Comparison of ENCODE assay signal across 22 mouse cellular contexts in the genomic region with DNA sequence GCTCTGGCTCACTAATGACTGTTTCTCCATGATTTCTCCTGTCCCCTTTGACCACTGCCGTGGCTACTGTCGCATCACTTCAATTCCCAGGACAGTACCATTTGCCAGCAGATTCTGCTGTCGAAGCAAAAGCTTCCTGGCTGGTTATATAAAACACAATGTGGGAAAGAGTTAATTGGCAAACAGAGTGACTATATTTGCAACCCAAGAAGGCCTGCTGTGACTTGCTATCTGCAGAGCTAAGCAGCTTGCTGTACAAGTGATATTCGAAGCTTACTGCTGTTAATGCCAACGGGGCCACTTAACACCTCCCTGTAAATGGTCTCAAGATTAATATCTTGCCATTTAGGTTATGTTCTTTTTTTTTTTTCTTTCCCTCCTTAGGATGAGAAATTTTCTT.
DNase-seq lines count a peak whose midpoint lies in the region; ATAC-seq and TF ChIP-seq lines count a peak whose summit lies in the region.
"Had no signal": no experiment of that assay in that cellular context is flagged by ENCODE, and none has a peak within 500 bp of the region (broad histone marks: within the 10 kb centered on the region; RNA-seq: fewer than 3 reads in every experiment).

No protein-coding gene starts in this region.

- in situ Hi-C loops in Patski (cut with MboI; ENCODE audit: low pct_unique_long_range_greater_than_20kb) = no loop called here

- intact Hi-C loops in gastrocnemius, postnatal 14 days (cut with DNase I; ENCODE audit: low total_unique reads) = no loop called here

- H3K4me3 ChIP-seq in limb, embryonic 14.5 days (replicated peaks; ENCODE audit: low read length) = no peak overlapping the region
- no peak overlapping the region for H3K4me3 ChIP-seq in limb, embryonic 10.5 days
- no peak overlapping the region for H3K4me3 ChIP-seq in embryonic fibroblast, embryonic 13.5 days (ENCODE audit: insufficient read depth, low read length)
- H3K4me3 ChIP-seq: embryonic facial prominence, embryonic 12.5 days; layer of hippocampus, adult 2 months; left cerebral cortex, adult 2 months; limb, embryonic 13.5 days; midbrain, embryonic 12.5 days; myocyte had no signal

- H3K9ac ChIP-seq in limb, embryonic 14.5 days (ENCODE audit: low read depth, low read length, severe bottlenecking) = no peak overlapping the region
- H3K9ac ChIP-seq: embryonic facial prominence, embryonic 12.5 days; limb, embryonic 13.5 days; midbrain, embryonic 12.5 days had no signal

- H3K36me3 ChIP-seq in limb, embryonic 14.5 days (ENCODE audit: control insufficient read depth, insufficient read depth, low read length) = no peaks in the 10 kb centered on the region
- H3K36me3 ChIP-seq in limb, embryonic 10.5 days = no peaks in the 10 kb centered on the region
- H3K36me3 ChIP-seq: embryonic facial prominence, embryonic 12.5 days; limb, embryonic 13.5 days; midbrain, embryonic 12.5 days had no signal

- POLR2A ChIA-PET in Patski (lab: Charles Lee) = interaction anchor here (0.7 kb wide), 1 partner anchor 439 kb away, joined by 3 read pairs; no protein-coding TSS in a partner anchor

- TF ChIP-seq CTCF in Patski (IDR thresholded peaks at IDR 0.05) = no peak
- no peak for TF ChIP-seq CTCF in embryonic fibroblast, embryonic 13.5 days (IDR thresholded peaks at IDR 0.05; ENCODE audit: borderline replicate concordance, insufficient read depth, low read length)

- no peak for TF ChIP-seq POLR2A in limb, embryonic 14.5 days (IDR thresholded peaks at IDR 0.05; ENCODE audit: borderline replicate concordance, extremely low read depth, insufficient read depth, insufficient read length)
- TF ChIP-seq POLR2A in embryonic fibroblast, embryonic 13.5 days (IDR thresholded peaks at IDR 0.05; ENCODE audit: low read depth, low read length) = no peak

- CTCF ChIA-PET in Patski (lab: Charles Lee) = no interaction called here

- WGBS in limb, embryonic 14.5 days = 37% methylated on average over 5 of the region's 5 CpGs
- 56% methylated on average over 5 of the region's 5 CpGs for WGBS in limb, embryonic 10.5 days

- peak; percentile 4 for DNase-seq in gastrocnemius, postnatal 14 days
- no peak for DNase-seq in gastrocnemius, adult 8-10 months (ENCODE audit: low spot score in 2 of 2)
- peak; percentile 22 for DNase-seq in limb, embryonic 14.5 days (ENCODE audit: low spot score)
- no peak for DNase-seq in limb, embryonic 10.5 days (ENCODE audit: low spot score)
- DNase-seq in Patski (ENCODE audit: low read depth, low spot score) = no peak
- DNase-seq in urinary bladder, postnatal 14 days (ENCODE audit: low spot score) = no peak
- DNase-seq: cerebellum, adult 18-20 months; gastrocnemius, postnatal 36 days; heart, postnatal 10 days; lung, postnatal 4 days; right cerebral cortex, adult 18-20 months; spleen, adult 18-20 months; thymus, adult 18-20 months had no signal

- H3K27ac ChIP-seq in limb, embryonic 14.5 days (replicated peaks; ENCODE audit: low read depth, low read length) = no peak overlapping the region
- H3K27ac ChIP-seq in limb, embryonic 10.5 days = no peak overlapping the region
- peak overlapping the region; percentile 4; the same call in 1 of the 2 replicates for H3K27ac ChIP-seq in embryonic fibroblast, embryonic 13.5 days (ENCODE audit: insufficient read depth, low read length)
- H3K27ac ChIP-seq: embryonic facial prominence, embryonic 12.5 days; kidney, postnatal 0 days; layer of hippocampus, adult 2 months; left cerebral cortex, adult 2 months; limb, embryonic 13.5 days; midbrain, embryonic 12.5 days had no signal

- no peak for ATAC-seq in limb, embryonic 14.5 days (ENCODE audit: low FRiP score, low read depth)
- ATAC-seq in Patski = peak; percentile 60
- ATAC-seq: inflammation-experienced regulatory T-cells, adult 6 months had no signal

- no peaks in the 10 kb centered on the region for H3K27me3 ChIP-seq in limb, embryonic 14.5 days (ENCODE audit: control insufficient read depth, insufficient read depth, low read length)
- H3K27me3 ChIP-seq in limb, embryonic 10.5 days (ENCODE audit: low read depth, poor library complexity, severe bottlenecking) = no peaks in the 10 kb centered on the region
- no peaks in the 10 kb centered on the region for H3K27me3 ChIP-seq in Patski
- H3K27me3 ChIP-seq: embryonic facial prominence, embryonic 12.5 days; limb, embryonic 13.5 days; midbrain, embryonic 12.5 days had no signal

- no peaks in the 10 kb centered on the region for H3K9me3 ChIP-seq in limb, embryonic 14.5 days (ENCODE audit: control insufficient read depth, low read length)
- H3K9me3 ChIP-seq in limb, embryonic 10.5 days (replicated peaks) = no peaks in the 10 kb centered on the region
- H3K9me3 ChIP-seq: embryonic facial prominence, embryonic 12.5 days; limb, embryonic 13.5 days; midbrain, embryonic 12.5 days had no signal

- no peak overlapping the region for H3K4me2 ChIP-seq in limb, embryonic 14.5 days (replicated peaks; ENCODE audit: low read depth, low read length, severe bottlenecking)
- H3K4me2 ChIP-seq: embryonic facial prominence, embryonic 12.5 days; limb, embryonic 13.5 days; midbrain, embryonic 12.5 days had no signal

- no peaks in the 10 kb centered on the region for H3K4me1 ChIP-seq in limb, embryonic 14.5 days (ENCODE audit: control insufficient read depth, insufficient read depth, low read length)
- no peaks in the 10 kb centered on the region for H3K4me1 ChIP-seq in limb, embryonic 10.5 days
- H3K4me1 ChIP-seq in embryonic fibroblast, embryonic 13.5 days (ENCODE audit: control insufficient read depth, insufficient read depth, low read length) = peaks cover 4% of the 10 kb centered on the region; the same call in 1 of the 2 replicates
- H3K4me1 ChIP-seq: embryonic facial prominence, embryonic 12.5 days had no signal

Comparison
In these comparisons a context has a peak if more than half of its experiments do, and no peak if none do; other contexts are left out.
1. DNase-seq: peak in gastrocnemius, postnatal 14 days (single experiment) and limb, embryonic 14.5 days (single experiment); none in gastrocnemius, adult 8-10 months (0 of 2), limb, embryonic 10.5 days (single experiment), Patski (single experiment) and urinary bladder, postnatal 14 days (single experiment).